Mouse (Mus musculus) liver, postnatal 0 days (tissue): ENCODE data around the gene Ybx2. TPM values are rescaled to one million over a fixed set of nuclear protein-coding genes. Genes with fewer than 3 reads are reported as not detected.

ENCODE experiments used
- ATAC-seq: fragments of 200-750 bp; cut with Nextera tagmentation; 2 replicates; pipeline ENCODE4 v1.8.0; 2017; ENCODE audit warnings: mild to moderate bottlenecking, moderate library complexity
- DNase-seq: peaks from one replicate; pipeline ENCODE4 v3.0.0-alpha.2; 2016
- H3K27ac ChIP-seq: fragments of 300-500 bp; sonication (generic); 2 replicates; pipeline ENCODE4 v1.5.1; 2014; ENCODE audit warnings: antibody characterized with exemption, moderate library complexity, mild to moderate bottlenecking, low read depth
- H3K27me3 ChIP-seq: fragments of 300-500 bp; sonication (generic); 2 replicates; pipeline ENCODE4 v1.6.1; 2014; ENCODE audit warnings: low read length, control low read depth, mixed read lengths; ENCODE audit not compliant: insufficient read depth
- H3K36me3 ChIP-seq: fragments of 300-500 bp; sonication (generic); replicated peaks from 2 replicates; pipeline ENCODE4 v1.6.1; 2014; ENCODE audit warnings: mild to moderate bottlenecking, control low read depth, low read length, moderate library complexity, mixed read lengths; ENCODE audit not compliant: insufficient read depth
- H3K4me1 ChIP-seq: fragments of 300-500 bp; sonication (generic); 2 replicates; pipeline ENCODE4 v1.6.1; 2014; ENCODE audit warnings: antibody characterized with exemption, mild to moderate bottlenecking, control low read depth; ENCODE audit not compliant: insufficient read depth
- H3K4me2 ChIP-seq: fragments of 300-500 bp; sonication (generic); 2 replicates; pipeline ENCODE4 v1.6.1; 2014; ENCODE audit warnings: low read depth, mild to moderate bottlenecking, low read length, moderate library complexity, mixed read lengths
- H3K4me3 ChIP-seq: fragments of 300-500 bp; sonication (generic); 2 replicates; pipeline ENCODE4 v1.5.1; 2014; ENCODE audit warnings: low read depth, low read length
- H3K9ac ChIP-seq: fragments of 300-500 bp; sonication (generic); replicated peaks from 2 replicates; pipeline ENCODE4 v1.6.1; 2014; ENCODE audit warnings: mild to moderate bottlenecking, moderate library complexity
- H3K9me3 ChIP-seq: fragments of 300-500 bp; sonication (generic); 2 replicates; pipeline ENCODE4 v1.6.1; 2016; ENCODE audit warnings: mild to moderate bottlenecking, control low read depth, low read length, mixed read lengths
- CTCF ChIP-seq: sonication (generic); IDR thresholded peaks from 2 replicates; pipeline ENCODE4 v1.5.1; 2016; ENCODE audit warnings: antibody characterized with exemption, low read depth
- EP300 ChIP-seq: IDR thresholded peaks from 2 replicates; pipeline ENCODE4 v1.6.1; 2016; ENCODE audit warnings: antibody characterized with exemption, low read depth, mild to moderate bottlenecking
- WGBS: fragments of 180-500 bp; shearing (Covaris S2); extraction: QIAGEN DNeasy Blood & Tissue Kit; methylation state at CpG from one replicate; pipeline ENCODE4 v1.1.7; 2014; ENCODE audit not compliant: insufficient replicate concordance; 5-methylcytosine and 5-hydroxymethylcytosine counted together
- polyA plus RNA-seq: library from polyadenylated mRNA; unstranded; fragments of >200 nt; fragmentation: Nextera tagmentation; extraction: Ambion mirVana; gene quantifications from 2 replicates; pipeline ENCODE4 v1.2.1, GENCODE M21; 2015

Gene Ybx2
- polyA plus RNA-seq, 1 experiment from 2014 or later, result not detected

DNA sequence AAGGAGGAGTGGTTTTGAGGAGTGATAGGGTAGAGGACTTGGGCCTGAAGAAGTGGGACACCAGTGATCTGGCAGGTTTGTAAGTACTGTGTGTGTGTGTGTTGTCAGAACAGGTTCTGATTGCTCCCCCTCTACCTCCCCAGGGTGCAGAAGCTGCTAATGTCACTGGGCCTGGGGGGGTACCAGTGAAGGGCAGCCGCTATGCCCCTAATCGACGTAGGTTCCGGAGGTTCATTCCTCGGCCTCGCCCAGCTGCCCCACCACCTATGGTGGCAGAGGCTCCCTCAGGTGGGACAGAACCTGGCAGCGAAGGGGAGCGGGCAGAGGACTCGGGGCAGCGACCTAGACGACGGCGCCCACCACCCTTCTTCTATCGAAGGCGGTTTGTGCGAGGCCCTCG, 4.1 kb downstream of the Ybx2 start:
- H3K9ac ChIP-seq, result no peak overlapping the region
- H3K27ac ChIP-seq, result no peak overlapping the region
- H3K4me1 ChIP-seq, result peaks cover 16% of the 10 kb centered on the region
- peaks cover 6% of the 10 kb centered on the region for H3K36me3 ChIP-seq
- H3K9me3 ChIP-seq, result no peaks in the 10 kb centered on the region
- H3K27me3 ChIP-seq, result peaks cover 52% of the 10 kb centered on the region
- 90% methylated on average over 17 of the region's 17 CpGs for WGBS
- H3K4me2 ChIP-seq, result no peak overlapping the region
- DNase-seq, result no peak
- TF ChIP-seq CTCF (no peak), EP300 (no peak)
- no peak overlapping the region for H3K4me3 ChIP-seq
- no peak for ATAC-seq

DNA sequence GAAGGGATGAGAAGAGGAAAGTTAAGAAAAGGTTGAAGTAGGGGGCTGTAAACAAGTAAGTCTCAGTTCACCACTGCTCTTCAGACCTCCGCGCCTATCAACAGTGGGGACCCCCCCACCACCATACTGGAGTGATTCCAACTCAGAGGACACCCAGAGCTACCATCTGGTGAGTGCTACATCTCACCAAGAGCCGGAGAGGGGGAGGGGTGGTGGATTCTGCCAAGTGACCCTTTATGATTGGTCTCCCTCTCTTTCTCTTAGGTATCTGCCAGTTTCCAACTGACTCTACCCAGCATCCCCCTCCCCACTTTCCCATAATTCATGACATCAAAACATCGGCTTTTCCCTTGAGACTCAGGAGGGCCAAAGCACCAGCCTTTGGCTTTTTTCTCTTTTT, 5.4 kb downstream of the Ybx2 start:
- ATAC-seq, result no peak
- Histone ChIP-seq H3K27ac (no peak overlapping the region), H3K4me2 (no peak overlapping the region), H3K9ac (no peak overlapping the region), H3K36me3 (peaks cover 10% of the 10 kb centered on the region), H3K4me3 (no peak overlapping the region), H3K9me3 (no peaks in the 10 kb centered on the region), H3K4me1 (peaks cover 10% of the 10 kb centered on the region), H3K27me3 (peaks cover 40% of the 10 kb centered on the region)
- no peak for TF ChIP-seq CTCF
- no peak for TF ChIP-seq EP300
- no peak for DNase-seq
- 83% methylated on average over 4 of the region's 4 CpGs for WGBS

DNA sequence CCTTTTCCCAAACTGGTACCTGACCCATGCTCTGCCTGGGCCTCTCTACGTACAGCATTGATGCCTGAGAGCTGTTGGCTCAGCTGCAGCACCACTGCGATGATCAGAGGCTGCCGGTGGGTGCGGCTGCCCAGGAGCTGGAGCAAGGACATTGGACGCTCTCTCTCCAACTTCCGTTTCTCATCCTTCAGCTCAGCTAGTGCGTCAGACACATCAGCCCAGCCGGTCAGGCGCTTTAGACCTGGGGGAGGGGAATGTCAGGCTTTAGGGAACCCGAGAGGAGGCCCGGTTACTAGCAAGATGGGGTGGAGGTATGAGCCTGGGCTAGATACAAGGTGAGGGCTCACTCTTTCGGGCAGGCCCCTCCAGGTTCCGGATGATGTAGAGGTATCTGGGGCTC, 9.6 kb downstream of the Ybx2 start:
- Histone ChIP-seq H3K4me1 (peaks cover 20% of the 10 kb centered on the region), H3K27me3 (peaks cover 20% of the 10 kb centered on the region; the same call in 1 of the 2 replicates), H3K36me3 (peaks cover 10% of the 10 kb centered on the region), H3K9me3 (no peaks in the 10 kb centered on the region), H3K4me3 (peak overlapping the region; percentile 73), H3K4me2 (peak overlapping the region; percentile 93), H3K9ac (no peak overlapping the region; the same call in 1 of the 2 replicates), H3K27ac (peak overlapping the region; percentile 85; the same call in 1 of the 2 replicates)
- no peak for DNase-seq
- TF ChIP-seq CTCF, result no peak
- no peak for TF ChIP-seq EP300
- ATAC-seq, result no peak
- WGBS, result 82% methylated on average over 13 of the region's 13 CpGs

DNA sequence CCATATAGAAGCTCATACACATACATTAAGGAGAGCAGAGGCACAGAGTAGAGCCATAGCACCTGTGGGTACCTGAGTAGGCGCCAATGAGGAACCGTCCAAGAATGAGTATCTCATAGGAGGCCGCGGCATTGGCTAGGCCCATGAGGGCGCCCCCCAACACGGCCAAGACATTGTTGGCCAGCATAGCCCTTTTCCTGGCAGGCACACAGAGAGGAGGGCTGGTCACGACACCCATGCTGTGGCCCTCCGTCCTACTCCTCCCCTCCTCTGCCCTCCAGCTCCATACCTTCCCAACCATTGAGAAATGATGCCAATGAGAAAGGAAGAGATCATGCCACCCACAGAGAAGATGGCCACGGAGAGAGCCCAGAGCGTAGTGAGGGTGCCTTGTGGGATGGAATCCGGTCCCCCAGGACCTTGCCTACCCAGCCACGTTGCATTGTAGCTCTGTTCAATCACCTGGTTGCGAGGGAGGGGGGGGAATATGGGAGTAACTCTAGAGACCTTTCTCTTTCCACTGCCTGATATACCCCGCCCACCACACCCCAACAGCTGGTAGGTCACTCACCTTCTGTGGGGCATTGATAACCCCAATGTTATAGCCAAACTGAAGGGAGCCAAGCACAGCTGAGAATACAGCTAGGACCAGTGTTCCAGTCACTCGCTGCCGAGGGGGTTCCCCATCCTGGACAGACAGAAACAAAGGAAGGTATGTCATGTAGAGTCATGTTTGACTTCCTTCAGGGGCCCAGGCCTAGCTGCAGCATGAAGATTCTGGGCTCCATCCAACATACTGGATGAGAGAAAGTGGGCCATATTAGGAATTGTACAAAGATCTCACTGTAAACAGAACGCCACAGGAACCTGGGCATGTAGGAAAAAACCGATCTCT, 10.6 kb downstream of the Ybx2 start:
- H3K9ac ChIP-seq, result peak overlapping the region; percentile 78
- 82% methylated on average over 18 of the region's 18 CpGs for WGBS
- peak; percentile 85 for TF ChIP-seq EP300
- no peak for TF ChIP-seq CTCF
- peaks cover 22% of the 10 kb centered on the region; the same call in 1 of the 2 replicates for H3K27me3 ChIP-seq
- H3K27ac ChIP-seq, result peak overlapping the region; percentile 85
- peak overlapping the region; percentile 93 for H3K4me2 ChIP-seq
- peak overlapping the region; percentile 73 for H3K4me3 ChIP-seq
- DNase-seq (peak; percentile 71), ATAC-seq (peak; percentile 71)
- H3K9me3 ChIP-seq, result no peaks in the 10 kb centered on the region
- H3K4me1 ChIP-seq, result peaks cover 20% of the 10 kb centered on the region
- peaks cover 10% of the 10 kb centered on the region for H3K36me3 ChIP-seq

DNA sequence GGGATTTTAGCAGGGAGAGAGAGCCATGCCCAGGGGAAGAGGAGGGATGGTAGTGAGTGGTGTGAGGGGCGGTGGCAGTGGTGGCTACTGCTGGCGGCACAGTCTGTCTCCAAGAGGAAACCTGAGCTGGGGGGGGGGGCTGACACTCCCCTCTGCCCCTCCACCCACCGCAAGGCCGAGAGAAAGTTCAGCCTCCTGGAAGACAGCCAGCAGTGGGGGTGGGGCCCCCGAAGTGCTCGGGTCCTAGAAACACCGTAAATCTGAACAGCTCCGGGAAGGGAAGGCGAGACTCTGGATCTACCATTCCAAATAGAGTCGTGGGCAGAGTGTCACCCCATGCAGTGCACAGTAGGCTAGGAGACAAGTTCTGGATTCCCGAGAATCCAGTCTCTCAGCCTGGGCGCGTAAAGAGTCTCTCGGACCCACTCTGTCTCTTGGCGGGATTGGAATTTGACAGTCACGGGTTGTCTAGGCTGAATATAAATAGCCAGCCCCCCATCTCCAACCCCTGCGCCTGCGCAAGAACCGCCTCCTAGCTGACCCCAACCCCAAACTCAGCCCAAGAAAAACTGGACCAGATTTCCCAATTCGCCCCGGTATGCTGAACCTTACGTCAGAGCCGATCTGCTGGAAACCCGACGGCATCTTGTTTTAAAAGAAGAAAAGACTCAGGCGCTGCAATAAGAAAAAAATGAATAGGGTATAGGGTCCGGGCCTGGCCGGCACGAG, 11.9 kb downstream of the Ybx2 start:
- peaks cover 30% of the 10 kb centered on the region; the same call in 1 of the 2 replicates for H3K27me3 ChIP-seq

More for the DNA sequence above, 11.9 kb downstream of the Ybx2 start:
- DNase-seq, result peak; percentile 57
- peak overlapping the region; percentile 85 for H3K27ac ChIP-seq
- peaks cover 10% of the 10 kb centered on the region for H3K36me3 ChIP-seq
- ATAC-seq, result no peak
- H3K4me1 ChIP-seq, result peaks cover 20% of the 10 kb centered on the region
- 16% methylated on average over 29 of the region's 29 CpGs for WGBS
- H3K4me3 ChIP-seq, result peak overlapping the region; percentile 73
- no peaks in the 10 kb centered on the region for H3K9me3 ChIP-seq
- H3K4me2 ChIP-seq, result peak overlapping the region; percentile 93
- no peak for TF ChIP-seq EP300
- no peak for TF ChIP-seq CTCF
- peak overlapping the region; percentile 78 for H3K9ac ChIP-seq
